ENCODE assay signal across 21 mouse cellular contexts in the genomic region with DNA sequence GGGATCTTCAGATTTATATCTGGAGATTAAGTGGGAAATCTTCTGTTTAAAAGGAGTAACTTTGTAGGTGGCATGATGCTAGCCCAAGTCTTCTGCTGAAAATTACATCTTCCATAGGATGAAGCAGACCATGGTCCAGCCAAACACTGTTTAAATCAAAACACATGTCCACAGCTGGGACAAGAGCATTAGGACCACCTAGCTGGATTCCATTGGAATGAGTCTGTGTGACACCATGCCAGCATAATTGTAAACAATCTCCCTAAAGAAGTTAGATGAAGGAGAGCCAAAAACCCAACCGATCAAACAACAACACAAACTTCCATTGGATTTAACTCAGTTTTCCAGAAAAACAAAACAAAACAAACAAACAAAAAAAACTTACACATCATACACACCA.
A peak's percentile ranks its signal among the peaks of the same experiment; 100 is the strongest.
DNase-seq lines count a peak whose midpoint lies in the region; ATAC-seq and TF ChIP-seq lines count a peak whose summit lies in the region.
"Had no signal": no experiment of that assay in that cellular context is flagged by ENCODE, and none has a peak within 500 bp of the region (broad histone marks: within the 10 kb centered on the region; RNA-seq: fewer than 3 reads in every experiment).

No protein-coding gene starts in this region.

- TF ChIP-seq CTCF in lung, embryonic 14.5 days (IDR thresholded peaks at IDR 0.05; ENCODE audit: low read depth), result no peak

- peak; percentile 80 for DNase-seq in lung, embryonic 14.5 days
- DNase-seq in lung, postnatal 10 days, result no peak
- no peak for DNase-seq in cerebellum, adult 11 months
- DNase-seq: adrenal gland, postnatal 10 days; cerebellum, adult 11-12 months; cerebellum, adult 9-10 months; cerebellum, postnatal 25 days; gastrocnemius, adult 2 months; gastrocnemius, postnatal 25 days; heart, postnatal 10 days; heart, postnatal 4 days had no signal

- H3K4me1 ChIP-seq in lung, embryonic 14.5 days (ENCODE audit: insufficient read depth), result no peaks in the 10 kb centered on the region
- H3K4me1 ChIP-seq in neural tube, embryonic 12.5 days, result peaks cover 9% of the 10 kb centered on the region; the same call in 1 of the 2 replicates
- H3K4me1 ChIP-seq in neural tube, embryonic 15.5 days, result peaks cover 6% of the 10 kb centered on the region; the same call in 1 of the 2 replicates

- H3K79me2 ChIP-seq in macrophage (ENCODE audit: inconsistent target), result no peaks in the 10 kb centered on the region

- H3K27me3 ChIP-seq in lung, embryonic 14.5 days (ENCODE audit: insufficient read depth, low read length), result no peaks in the 10 kb centered on the region
- no peaks in the 10 kb centered on the region for H3K27me3 ChIP-seq in neural tube, embryonic 12.5 days (replicated peaks)
- H3K27me3 ChIP-seq in neural tube, embryonic 15.5 days (replicated peaks), result no peaks in the 10 kb centered on the region; the same call in 1 of the 2 replicates
- H3K27me3 ChIP-seq: embryonic facial prominence, embryonic 13.5 days; hindbrain, embryonic 12.5 days had no signal

- no peaks in the 10 kb centered on the region for H3K36me3 ChIP-seq in lung, embryonic 14.5 days (ENCODE audit: insufficient read depth)
- H3K36me3 ChIP-seq in neural tube, embryonic 12.5 days, result no peaks in the 10 kb centered on the region
- no peaks in the 10 kb centered on the region for H3K36me3 ChIP-seq in neural tube, embryonic 15.5 days
- no peaks in the 10 kb centered on the region for H3K36me3 ChIP-seq in macrophage (ENCODE audit: inconsistent target)
- H3K36me3 ChIP-seq: embryonic facial prominence, embryonic 13.5 days; forebrain, embryonic 10.5 days; G1E; hindbrain, embryonic 12.5 days had no signal

- WGBS in lung, embryonic 14.5 days, result 44% methylated on average over 1 of the region's 1 CpGs
- 73% methylated on average over 1 of the region's 1 CpGs for WGBS in neural tube, embryonic 12.5 days
- 44% methylated on average over 1 of the region's 1 CpGs for WGBS in neural tube, embryonic 15.5 days
- 92% methylated on average over 1 of the region's 1 CpGs for WGBS in macrophage (ENCODE audit: missing documents)

- H3K9me3 ChIP-seq in lung, embryonic 14.5 days (ENCODE audit: low read depth, low read length), result no peaks in the 10 kb centered on the region
- no peaks in the 10 kb centered on the region for H3K9me3 ChIP-seq in neural tube, embryonic 12.5 days
- no peaks in the 10 kb centered on the region for H3K9me3 ChIP-seq in neural tube, embryonic 15.5 days (replicated peaks)
- H3K9me3 ChIP-seq: embryonic facial prominence, embryonic 13.5 days; forebrain, embryonic 10.5 days; G1E; hindbrain, embryonic 12.5 days had no signal

- no peak overlapping the region for H3K9ac ChIP-seq in lung, embryonic 14.5 days
- H3K9ac ChIP-seq in neural tube, embryonic 12.5 days, result no peak overlapping the region
- H3K9ac ChIP-seq in neural tube, embryonic 15.5 days (replicated peaks), result no peak overlapping the region
- H3K9ac ChIP-seq: embryonic facial prominence, embryonic 13.5 days; hindbrain, embryonic 12.5 days had no signal

- no peak overlapping the region for H3K4me3 ChIP-seq in lung, embryonic 14.5 days (ENCODE audit: low read depth, low read length)
- H3K4me3 ChIP-seq in neural tube, embryonic 12.5 days, result no peak overlapping the region
- H3K4me3 ChIP-seq in neural tube, embryonic 15.5 days (replicated peaks), result no peak overlapping the region
- no peak overlapping the region for H3K4me3 ChIP-seq in macrophage (ENCODE audit: inconsistent target)
- H3K4me3 ChIP-seq: embryonic facial prominence, embryonic 13.5 days; erythroblast, embryonic 14.5 days; forebrain, embryonic 10.5 days; gastrocnemius, adult 2 months; hindbrain, embryonic 12.5 days had no signal

- peak overlapping the region; percentile 16; the same call in 1 of the 2 replicates for H3K27ac ChIP-seq in lung, embryonic 14.5 days (ENCODE audit: low read depth)
- H3K27ac ChIP-seq in neural tube, embryonic 12.5 days, result no peak overlapping the region
- H3K27ac ChIP-seq in neural tube, embryonic 15.5 days (replicated peaks), result no peak overlapping the region
- peak overlapping the region; percentile 58 for H3K27ac ChIP-seq in macrophage
- H3K27ac ChIP-seq: embryonic facial prominence, embryonic 13.5 days; forebrain, embryonic 10.5 days; gastrocnemius, adult 2 months; hindbrain, embryonic 12.5 days had no signal

- H3K4me2 ChIP-seq in lung, embryonic 14.5 days, result no peak overlapping the region
- no peak overlapping the region for H3K4me2 ChIP-seq in neural tube, embryonic 12.5 days (replicated peaks)
- H3K4me2 ChIP-seq in neural tube, embryonic 15.5 days, result no peak overlapping the region
- H3K4me2 ChIP-seq: embryonic facial prominence, embryonic 13.5 days; hindbrain, embryonic 12.5 days had no signal

- peak; percentile 89 for ATAC-seq in lung, embryonic 14.5 days (ENCODE audit: insufficient read depth)
- ATAC-seq in neural tube, embryonic 12.5 days (ENCODE audit: low FRiP score, low read depth), result 0 out of 2 replicates have a peak, but pooled peaks have one; percentile 7
- ATAC-seq in neural tube, embryonic 15.5 days (ENCODE audit: low FRiP score), result no peak
- ATAC-seq: forebrain, embryonic 14.5 days; hindbrain, embryonic 16.5 days had no signal

Comparison
In these comparisons a context has a peak if more than half of its experiments do, and no peak if none do; other contexts are left out.
1. H3K27ac ChIP-seq: peak in lung, embryonic 14.5 days (single experiment) and macrophage (single experiment); none in neural tube, embryonic 12.5 days (single experiment) and neural tube, embryonic 15.5 days (single experiment).